Comparison of ENCODE assay signal across 28 mouse cellular contexts in genomic region chr13:42121777-42122682, GRCm38 (mm10).
DNase-seq lines count a peak whose midpoint lies in the region; ATAC-seq lines count a peak whose summit lies in the region.
"Had no signal": no experiment of that assay in that cellular context is flagged by ENCODE, and none has a peak within 500 bp of the region (broad histone marks: within the 10 kb centered on the region; RNA-seq: fewer than 3 reads in every experiment).

No protein-coding gene starts in this region.

- DNase-seq in forebrain, embryonic 11.5 days (ENCODE audit: low spot score) = no peak
- DNase-seq in hindbrain, embryonic 10.5 days (ENCODE audit: low spot score) = no peak
- DNase-seq in midbrain, embryonic 11.5 days (ENCODE audit: low spot score, missing footprints) = no peak
- DNase-seq: adrenal gland, postnatal 14 days; gastrocnemius, adult 2 months; gastrocnemius, postnatal 36 days; heart, adult 2 months; heart, postnatal 10 days; kidney, adult 8-10 months; kidney, postnatal 4 days; liver, embryonic 13.5 days; lung, adult 18-20 months; lung, postnatal 14 days; right cerebral cortex, adult 18-20 months; spleen, adult 18-20 months; thymus, postnatal 14 days had no signal

- no peaks in the 10 kb centered on the region for H3K27me3 ChIP-seq in forebrain, embryonic 15.5 days
- no peaks in the 10 kb centered on the region for H3K27me3 ChIP-seq in forebrain, embryonic 11.5 days (ENCODE audit: control insufficient read depth, insufficient read depth, low read length)
- H3K27me3 ChIP-seq in hindbrain, embryonic 15.5 days = no peaks in the 10 kb centered on the region
- H3K27me3 ChIP-seq in hindbrain, embryonic 10.5 days (ENCODE audit: insufficient read depth, poor library complexity, severe bottlenecking) = no peaks in the 10 kb centered on the region
- H3K27me3 ChIP-seq in midbrain, embryonic 15.5 days (replicated peaks) = no peaks in the 10 kb centered on the region
- no peaks in the 10 kb centered on the region for H3K27me3 ChIP-seq in midbrain, embryonic 11.5 days (ENCODE audit: control insufficient read depth, insufficient read depth, low read length)
- no peaks in the 10 kb centered on the region for H3K27me3 ChIP-seq in intestine, embryonic 16.5 days (replicated peaks; ENCODE audit: control insufficient read depth, insufficient read depth, low read length)
- H3K27me3 ChIP-seq: embryonic facial prominence, embryonic 13.5 days; forebrain, embryonic 12.5 days; heart, embryonic 13.5 days; intestine, embryonic 15.5 days; limb, embryonic 15.5 days; liver, embryonic 13.5 days had no signal

- no peaks in the 10 kb centered on the region for H3K9me3 ChIP-seq in forebrain, embryonic 15.5 days
- H3K9me3 ChIP-seq in forebrain, embryonic 11.5 days (ENCODE audit: control insufficient read depth, low read length) = no peaks in the 10 kb centered on the region
- H3K9me3 ChIP-seq in hindbrain, embryonic 15.5 days = no peaks in the 10 kb centered on the region
- H3K9me3 ChIP-seq in hindbrain, embryonic 10.5 days = no peaks in the 10 kb centered on the region
- H3K9me3 ChIP-seq in midbrain, embryonic 15.5 days = no peaks in the 10 kb centered on the region
- H3K9me3 ChIP-seq in midbrain, embryonic 11.5 days (ENCODE audit: control insufficient read depth, low read length) = no peaks in the 10 kb centered on the region
- no peaks in the 10 kb centered on the region for H3K9me3 ChIP-seq in intestine, embryonic 16.5 days (ENCODE audit: control insufficient read depth, low read length)
- H3K9me3 ChIP-seq: embryonic facial prominence, embryonic 13.5 days; forebrain, embryonic 12.5 days; heart, embryonic 13.5 days; intestine, embryonic 15.5 days; limb, embryonic 10.5 days; limb, embryonic 15.5 days; liver, embryonic 13.5 days had no signal

- H3K4me3 ChIP-seq in forebrain, embryonic 15.5 days = no peak overlapping the region
- no peak overlapping the region for H3K4me3 ChIP-seq in forebrain, embryonic 11.5 days (ENCODE audit: low read depth, low read length)
- H3K4me3 ChIP-seq in hindbrain, embryonic 15.5 days = no peak overlapping the region
- H3K4me3 ChIP-seq in hindbrain, embryonic 10.5 days = no peak overlapping the region
- no peak overlapping the region for H3K4me3 ChIP-seq in midbrain, embryonic 15.5 days
- no peak overlapping the region for H3K4me3 ChIP-seq in midbrain, embryonic 11.5 days (ENCODE audit: low read depth, low read length)
- no peak overlapping the region for H3K4me3 ChIP-seq in intestine, embryonic 16.5 days (ENCODE audit: low read length)
- H3K4me3 ChIP-seq: embryonic facial prominence, embryonic 13.5 days; forebrain, embryonic 12.5 days; gastrocnemius, adult 2 months; heart, adult 2 months; heart, embryonic 13.5 days; intestine, embryonic 15.5 days; limb, embryonic 10.5 days; limb, embryonic 15.5 days; liver, embryonic 13.5 days had no signal

- H3K4me1 ChIP-seq in forebrain, embryonic 15.5 days = no peaks in the 10 kb centered on the region
- no peaks in the 10 kb centered on the region for H3K4me1 ChIP-seq in forebrain, embryonic 11.5 days (replicated peaks; ENCODE audit: control insufficient read depth, insufficient read depth, low read length)
- H3K4me1 ChIP-seq in hindbrain, embryonic 15.5 days (replicated peaks) = peaks cover 7% of the 10 kb centered on the region; the same call in 1 of the 2 replicates
- H3K4me1 ChIP-seq in hindbrain, embryonic 10.5 days (replicated peaks) = peaks cover 5% of the 10 kb centered on the region; the same call in 1 of the 2 replicates
- no peaks in the 10 kb centered on the region for H3K4me1 ChIP-seq in midbrain, embryonic 15.5 days
- no peaks in the 10 kb centered on the region for H3K4me1 ChIP-seq in midbrain, embryonic 11.5 days (ENCODE audit: control insufficient read depth, insufficient read depth, low read length)
- no peaks in the 10 kb centered on the region for H3K4me1 ChIP-seq in intestine, embryonic 16.5 days (ENCODE audit: control insufficient read depth, insufficient read depth, low read length)

- H3K27ac ChIP-seq in forebrain, embryonic 15.5 days (replicated peaks) = no peak overlapping the region
- no peak overlapping the region for H3K27ac ChIP-seq in forebrain, embryonic 11.5 days (ENCODE audit: low read depth, low read length)
- peak overlapping the region; percentile 37; the same call in 1 of the 2 replicates for H3K27ac ChIP-seq in hindbrain, embryonic 15.5 days (replicated peaks)
- H3K27ac ChIP-seq in hindbrain, embryonic 10.5 days = no peak overlapping the region
- H3K27ac ChIP-seq in midbrain, embryonic 15.5 days = no peak overlapping the region
- no peak overlapping the region for H3K27ac ChIP-seq in midbrain, embryonic 11.5 days (ENCODE audit: low read depth, low read length)
- no peak overlapping the region for H3K27ac ChIP-seq in intestine, embryonic 16.5 days (ENCODE audit: low read length)
- H3K27ac ChIP-seq: embryonic facial prominence, embryonic 13.5 days; forebrain, embryonic 12.5 days; gastrocnemius, adult 2 months; heart, adult 2 months; heart, embryonic 13.5 days; intestine, embryonic 15.5 days; kidney, postnatal 0 days; limb, embryonic 10.5 days; limb, embryonic 15.5 days; liver, embryonic 13.5 days had no signal

- no peak overlapping the region for H3K9ac ChIP-seq in forebrain, embryonic 15.5 days (replicated peaks)
- no peak overlapping the region for H3K9ac ChIP-seq in forebrain, embryonic 11.5 days (ENCODE audit: low read length)
- H3K9ac ChIP-seq in hindbrain, embryonic 15.5 days = no peak overlapping the region
- no peak overlapping the region for H3K9ac ChIP-seq in midbrain, embryonic 15.5 days
- H3K9ac ChIP-seq in midbrain, embryonic 11.5 days (ENCODE audit: low read length) = no peak overlapping the region
- no peak overlapping the region for H3K9ac ChIP-seq in intestine, embryonic 16.5 days (ENCODE audit: low read depth, low read length)
- H3K9ac ChIP-seq: embryonic facial prominence, embryonic 13.5 days; forebrain, embryonic 12.5 days; heart, embryonic 13.5 days; intestine, embryonic 15.5 days; limb, embryonic 15.5 days; liver, embryonic 13.5 days had no signal

- ATAC-seq in forebrain, embryonic 15.5 days (replicated peaks) = 0 out of 2 replicates have a peak, but pooled peaks have one; percentile 13
- ATAC-seq in forebrain, embryonic 11.5 days (replicated peaks; ENCODE audit: low FRiP score) = no peak
- ATAC-seq in hindbrain, embryonic 15.5 days (ENCODE audit: low FRiP score, low read depth) = peak; percentile 51
- 0 out of 2 replicates have a peak, but pooled peaks have one; percentile 42 for ATAC-seq in midbrain, embryonic 15.5 days (replicated peaks)
- no peak for ATAC-seq in midbrain, embryonic 11.5 days (ENCODE audit: low FRiP score)
- no peak for ATAC-seq in intestine, embryonic 16.5 days
- ATAC-seq: CD4-positive, CD25-positive, alpha-beta regulatory T cell, adult 4 months; intestine, embryonic 15.5 days had no signal

- WGBS in forebrain, embryonic 15.5 days = 77% methylated on average over 5 of the region's 5 CpGs
- 87% methylated on average over 5 of the region's 5 CpGs for WGBS in forebrain, embryonic 11.5 days
- 64% methylated on average over 5 of the region's 5 CpGs for WGBS in hindbrain, embryonic 15.5 days
- WGBS in hindbrain, embryonic 10.5 days = 86% methylated on average over 5 of the region's 5 CpGs
- 68% methylated on average over 5 of the region's 5 CpGs for WGBS in midbrain, embryonic 15.5 days
- 88% methylated on average over 5 of the region's 5 CpGs for WGBS in midbrain, embryonic 11.5 days
- WGBS in intestine, embryonic 16.5 days = 77% methylated on average over 5 of the region's 5 CpGs

- H3K4me2 ChIP-seq in forebrain, embryonic 15.5 days (replicated peaks) = no peak overlapping the region
- H3K4me2 ChIP-seq in forebrain, embryonic 11.5 days (ENCODE audit: low read depth, low read length, severe bottlenecking) = no peak overlapping the region
- no peak overlapping the region for H3K4me2 ChIP-seq in hindbrain, embryonic 15.5 days
- H3K4me2 ChIP-seq in midbrain, embryonic 15.5 days = no peak overlapping the region
- no peak overlapping the region for H3K4me2 ChIP-seq in midbrain, embryonic 11.5 days
- H3K4me2 ChIP-seq in intestine, embryonic 16.5 days (ENCODE audit: low read depth, low read length) = no peak overlapping the region
- H3K4me2 ChIP-seq: embryonic facial prominence, embryonic 13.5 days; forebrain, embryonic 12.5 days; heart, embryonic 13.5 days; intestine, embryonic 15.5 days; limb, embryonic 15.5 days; liver, embryonic 13.5 days had no signal

- H3K36me3 ChIP-seq in forebrain, embryonic 15.5 days = peaks cover 2% of the 10 kb centered on the region; the same call in 1 of the 2 replicates
- no peaks in the 10 kb centered on the region for H3K36me3 ChIP-seq in forebrain, embryonic 11.5 days (ENCODE audit: control insufficient read depth, insufficient read depth, low read length)
- H3K36me3 ChIP-seq in hindbrain, embryonic 15.5 days = 0 out of 2 replicates have a peak, but pooled peaks cover 7% of the 10 kb centered on the region
- peaks cover 8% of the 10 kb centered on the region; the same call in 1 of the 2 replicates for H3K36me3 ChIP-seq in hindbrain, embryonic 10.5 days
- H3K36me3 ChIP-seq in midbrain, embryonic 15.5 days (replicated peaks) = no peaks in the 10 kb centered on the region
- H3K36me3 ChIP-seq in midbrain, embryonic 11.5 days (ENCODE audit: control insufficient read depth, insufficient read depth, low read length) = no peaks in the 10 kb centered on the region
- H3K36me3 ChIP-seq in intestine, embryonic 16.5 days (ENCODE audit: control insufficient read depth, insufficient read depth, low read length) = no peaks in the 10 kb centered on the region
- H3K36me3 ChIP-seq: intestine, embryonic 15.5 days; limb, embryonic 15.5 days had no signal

Comparison
In these comparisons a context has a peak if more than half of its experiments do, and no peak if none do; other contexts are left out.
1. ATAC-seq: peak in forebrain, embryonic 15.5 days (single experiment), hindbrain, embryonic 15.5 days (single experiment) and midbrain, embryonic 15.5 days (single experiment); none in forebrain, embryonic 11.5 days (single experiment), midbrain, embryonic 11.5 days (single experiment) and intestine, embryonic 16.5 days (single experiment).